Mouse (Mus musculus) stomach, embryonic 14.5 days (tissue): ENCODE results near the gene Fam102a. TPM values are rescaled to one million over a fixed set of nuclear protein-coding genes. Genes with fewer than 3 reads are reported as not detected.

Experiments
- ATAC-seq: fragments of 200-750 bp; cut with Nextera tagmentation; 2 replicates; pipeline ENCODE4 v1.8.0; 2017; ENCODE audit warnings: low read depth, moderate TSS enrichment; ENCODE audit not compliant: insufficient number of reproducible peaks, insufficient read depth, low FRiP score
- H3K27ac ChIP-seq: fragments of 300-500 bp; sonication (generic); 2 replicates; pipeline ENCODE4 v1.5.1; 2014; ENCODE audit warnings: mild to moderate bottlenecking, low read length, moderate library complexity, mixed read lengths
- H3K27me3 ChIP-seq: fragments of 300-500 bp; sonication (generic); 2 replicates; pipeline ENCODE4 v1.6.1; 2014; ENCODE audit warnings: low read length, control low read depth, mixed read lengths; ENCODE audit not compliant: control insufficient read depth, insufficient read depth
- H3K36me3 ChIP-seq: fragments of 300-500 bp; sonication (generic); 2 replicates; pipeline ENCODE4 v1.6.1; 2014; ENCODE audit warnings: mild to moderate bottlenecking, control low read depth, low read length, moderate library complexity, mixed read lengths; ENCODE audit not compliant: control insufficient read depth, insufficient read depth
- H3K4me1 ChIP-seq: fragments of 300-500 bp; sonication (generic); 2 replicates; pipeline ENCODE4 v1.6.1; 2014; ENCODE audit warnings: low read length, control low read depth, mixed read lengths; ENCODE audit not compliant: control insufficient read depth, insufficient read depth
- H3K4me2 ChIP-seq: fragments of 300-500 bp; sonication (generic); replicated peaks from 2 replicates; pipeline ENCODE4 v1.6.1; 2014; ENCODE audit warnings: low read depth, low read length, control low read depth
- H3K4me3 ChIP-seq: fragments of 300-500 bp; sonication (generic); 2 replicates; pipeline ENCODE4 v1.5.1; 2014; ENCODE audit warnings: low read depth, low read length, control low read depth
- H3K9ac ChIP-seq: fragments of 300-500 bp; sonication (generic); replicated peaks from 2 replicates; pipeline ENCODE4 v1.6.1; 2014; ENCODE audit warnings: low read depth, mild to moderate bottlenecking, control low read depth, low read length, moderate library complexity, mixed read lengths
- H3K9me3 ChIP-seq: fragments of 300-500 bp; sonication (generic); 2 replicates; pipeline ENCODE4 v1.6.1; 2016; ENCODE audit warnings: low read depth, low read length, control low read depth; ENCODE audit not compliant: control insufficient read depth
- WGBS: fragments of 180-500 bp; shearing (Covaris S2); extraction: QIAGEN DNeasy Blood & Tissue Kit; methylation state at CpG from one replicate; pipeline ENCODE4 v1.1.7; 2014; 5-methylcytosine and 5-hydroxymethylcytosine counted together
- polyA plus RNA-seq: library from polyadenylated mRNA; unstranded; fragments of >200 nt; fragmentation: Nextera tagmentation; extraction: Ambion mirVana; gene quantifications from 2 replicates; pipeline ENCODE4 v1.2.1, GENCODE M21; 2014

Fam102a gene
- polyA plus RNA-seq, 1 experiment from 2014 or later, result 10.6 TPM

DNA sequence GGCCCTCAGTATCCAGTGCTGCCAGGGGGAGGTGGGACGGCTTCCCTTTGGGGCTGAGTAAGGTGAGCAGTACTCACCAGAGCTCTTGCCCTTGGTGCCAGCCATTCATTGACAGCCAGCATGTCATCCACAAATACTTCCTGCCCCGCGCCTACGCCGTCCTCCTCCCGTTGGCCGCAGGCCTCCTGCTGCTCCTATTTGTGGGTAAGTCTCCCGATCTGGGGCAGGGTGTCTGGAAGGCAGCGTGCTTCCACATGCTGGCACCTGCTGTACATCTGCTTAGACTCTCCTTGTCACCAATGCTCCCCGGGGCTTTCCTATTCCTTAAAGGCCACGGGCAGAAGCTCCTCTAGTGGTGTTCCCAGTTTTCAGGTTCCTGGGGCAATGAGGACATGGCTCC is 37.1 kb downstream of the Fam102a start:
- Histone ChIP-seq H3K36me3 (peaks cover 15% of the 10 kb centered on the region), H3K27me3 (no peaks in the 10 kb centered on the region), H3K4me1 (peaks cover 11% of the 10 kb centered on the region; the same call in 1 of the 2 replicates), H3K9ac (no peak overlapping the region), H3K27ac (no peak overlapping the region), H3K4me2 (no peak overlapping the region), H3K9me3 (no peaks in the 10 kb centered on the region), H3K4me3 (no peak overlapping the region)
- ATAC-seq, result no peak
- 92% methylated on average over 11 of the region's 11 CpGs for WGBS

DNA sequence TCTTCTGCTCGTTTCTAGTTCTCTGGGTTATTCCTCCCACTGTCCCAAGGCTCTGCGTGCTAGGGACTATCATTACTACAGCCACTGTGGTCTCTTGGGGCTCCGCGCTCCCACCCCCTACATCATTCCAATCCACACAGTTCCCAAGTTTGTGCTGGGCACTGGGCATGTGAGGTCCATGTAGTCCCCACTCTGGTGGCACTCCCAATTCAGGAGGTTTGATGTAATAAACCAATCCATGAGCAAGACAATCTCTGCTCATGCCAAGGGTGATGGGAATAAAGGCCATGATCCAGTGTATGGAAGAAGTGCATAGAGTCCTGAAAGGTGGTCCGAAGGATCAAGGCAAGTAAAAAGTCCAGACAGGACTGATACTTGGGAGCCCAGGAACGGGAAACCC is 39.4 kb downstream of the Fam102a start, which contains the start of gene Pip5kl1:
TSS of gene Pip5kl1 (plus strand) at position 301 of the 400 bp plus-strand sequence.
- H3K27ac ChIP-seq, result no peak within 1 kb of the TSS
- H3K9ac ChIP-seq, result peak within 1 kb of the TSS; percentile 40
- WGBS, result 77% methylated on average over 6 of the region's 6 CpGs
- H3K4me2 ChIP-seq, result peak within 1 kb of the TSS; percentile 63
- H3K9me3 ChIP-seq, result no peaks in the 10 kb centered on the region
- H3K4me3 ChIP-seq, result peak within 1 kb of the TSS; percentile 33
- H3K36me3 ChIP-seq, result no peaks in the 10 kb centered on the region
- 0 out of 2 replicates have a peak, but pooled peaks cover 1% of the 10 kb centered on the region for H3K27me3 ChIP-seq
- peaks cover 11% of the 10 kb centered on the region; the same call in 1 of the 2 replicates for H3K4me1 ChIP-seq
- no peak for ATAC-seq

DNA sequence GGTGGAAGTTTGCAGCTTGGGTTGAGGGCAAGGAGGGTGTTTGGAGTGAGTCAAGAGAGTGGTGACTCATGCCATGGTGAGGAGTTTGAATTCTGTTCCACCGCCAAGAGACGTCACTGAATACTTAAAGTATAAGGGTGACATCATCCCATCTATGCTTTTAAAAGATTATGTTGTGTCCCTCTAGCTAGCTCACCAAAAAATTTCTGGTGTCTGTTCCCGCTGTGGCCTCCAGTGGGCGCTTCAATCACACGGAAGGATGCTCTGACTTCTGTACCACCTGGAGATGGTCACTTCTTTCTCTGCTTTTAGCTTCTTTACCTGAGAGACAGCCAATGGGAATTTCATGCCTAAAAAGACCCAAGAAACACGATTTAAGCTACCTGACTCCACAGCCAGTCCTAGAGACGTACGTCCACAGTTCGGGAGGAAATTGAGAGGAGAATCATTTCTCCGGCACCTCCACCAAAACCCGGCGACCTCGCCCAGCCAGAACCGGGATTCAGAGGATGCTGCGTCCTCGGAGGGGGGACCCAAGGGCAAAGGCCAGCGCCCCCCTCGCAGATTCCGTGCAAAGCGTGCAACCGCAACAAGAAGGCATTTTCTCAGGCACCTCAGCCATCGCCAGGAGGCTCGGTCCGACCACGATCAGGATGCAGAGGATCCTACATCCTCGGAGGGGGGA is 39.9 kb downstream of the Fam102a start:
- 2% methylated on average over 26 of the region's 26 CpGs for whole genome bisulfite sequencing
- ATAC-seq, result no peak
- Histone ChIP-seq H3K4me1 (peaks cover 11% of the 10 kb centered on the region; the same call in 1 of the 2 replicates), H3K36me3 (no peaks in the 10 kb centered on the region), H3K9ac (peak overlapping the region; percentile 40), H3K27me3 (0 out of 2 replicates have a peak, but pooled peaks cover 4% of the 10 kb centered on the region), H3K9me3 (no peaks in the 10 kb centered on the region), H3K4me2 (peak overlapping the region; percentile 63), H3K27ac (no peak overlapping the region), H3K4me3 (peak overlapping the region; percentile 33)

DNA sequence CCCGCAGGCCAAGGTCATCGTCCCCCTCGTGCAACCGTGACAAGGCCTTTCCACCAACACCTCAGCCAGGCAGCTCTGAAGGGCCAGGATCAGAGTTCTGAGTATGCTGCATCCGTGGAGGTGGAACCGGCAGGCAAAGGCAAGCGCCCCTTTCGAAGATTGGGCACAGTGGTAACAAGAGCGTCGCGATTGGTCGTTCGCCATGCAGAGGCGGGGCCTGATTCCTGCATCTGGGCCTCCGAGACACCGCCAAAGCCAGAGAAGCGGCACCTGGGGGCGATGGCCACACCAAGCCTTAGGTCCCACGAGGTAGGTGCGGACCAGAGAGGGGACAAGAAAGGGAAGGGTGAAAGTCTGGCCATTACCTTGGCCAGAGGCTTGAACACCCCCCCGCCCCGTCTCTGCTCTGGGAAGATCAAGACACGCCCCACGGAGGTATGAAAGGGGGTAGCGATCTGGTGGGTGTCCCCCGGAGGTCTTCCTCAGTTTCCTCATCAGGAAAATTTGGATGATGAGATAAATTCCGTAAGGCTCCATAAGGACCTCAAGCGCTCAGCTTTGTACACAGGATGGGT is 40.5 kb downstream of the Fam102a start, which contains the start of gene 9430097D07Rik:
TSS of gene 9430097D07Rik (minus strand) at position 99 of the 575 bp plus-strand sequence.
- H3K27me3 ChIP-seq, result 0 out of 2 replicates have a peak, but pooled peaks cover 4% of the 10 kb centered on the region
- H3K27ac ChIP-seq, result no peak within 1 kb of the TSS
- ATAC-seq, result no peak
- H3K36me3 ChIP-seq, result no peaks in the 10 kb centered on the region
- H3K9me3 ChIP-seq, result no peaks in the 10 kb centered on the region
- peak within 1 kb of the TSS; percentile 33 for H3K4me3 ChIP-seq
- peak within 1 kb of the TSS; percentile 40 for H3K9ac ChIP-seq
- H3K4me2 ChIP-seq, result peak within 1 kb of the TSS; percentile 63
- WGBS, result 6% methylated on average over 28 of the region's 28 CpGs
- peaks cover 11% of the 10 kb centered on the region; the same call in 1 of the 2 replicates for H3K4me1 ChIP-seq

DNA sequence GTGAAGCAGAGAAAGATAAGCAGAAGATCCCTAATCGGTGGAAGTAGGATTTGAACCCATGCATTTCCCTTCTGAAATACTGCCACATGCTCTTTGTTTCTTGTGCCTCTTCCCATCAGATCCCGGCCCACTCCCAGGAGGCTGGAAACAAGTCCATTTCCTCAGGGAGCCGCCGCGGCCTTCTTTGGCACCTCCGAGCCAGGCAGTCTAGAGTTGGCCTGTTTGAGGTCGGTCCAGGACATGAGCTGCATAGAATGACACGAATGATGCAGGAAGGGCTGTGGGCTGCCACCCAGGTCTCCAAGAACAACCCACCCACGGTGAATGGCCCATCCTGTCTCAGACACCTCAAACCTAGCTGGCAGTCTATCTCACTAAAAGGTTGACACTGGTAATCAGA is 41.4 kb downstream of the Fam102a start:
- Histone ChIP-seq H3K27me3 (0 out of 2 replicates have a peak, but pooled peaks cover 4% of the 10 kb centered on the region), H3K4me2 (no peak overlapping the region), H3K4me1 (peaks cover 7% of the 10 kb centered on the region; the same call in 1 of the 2 replicates), H3K9ac (no peak overlapping the region), H3K4me3 (no peak overlapping the region), H3K27ac (no peak overlapping the region), H3K9me3 (no peaks in the 10 kb centered on the region), H3K36me3 (no peaks in the 10 kb centered on the region)
- ATAC-seq, result no peak
- 85% methylated on average over 9 of the region's 9 CpGs for WGBS

DNA sequence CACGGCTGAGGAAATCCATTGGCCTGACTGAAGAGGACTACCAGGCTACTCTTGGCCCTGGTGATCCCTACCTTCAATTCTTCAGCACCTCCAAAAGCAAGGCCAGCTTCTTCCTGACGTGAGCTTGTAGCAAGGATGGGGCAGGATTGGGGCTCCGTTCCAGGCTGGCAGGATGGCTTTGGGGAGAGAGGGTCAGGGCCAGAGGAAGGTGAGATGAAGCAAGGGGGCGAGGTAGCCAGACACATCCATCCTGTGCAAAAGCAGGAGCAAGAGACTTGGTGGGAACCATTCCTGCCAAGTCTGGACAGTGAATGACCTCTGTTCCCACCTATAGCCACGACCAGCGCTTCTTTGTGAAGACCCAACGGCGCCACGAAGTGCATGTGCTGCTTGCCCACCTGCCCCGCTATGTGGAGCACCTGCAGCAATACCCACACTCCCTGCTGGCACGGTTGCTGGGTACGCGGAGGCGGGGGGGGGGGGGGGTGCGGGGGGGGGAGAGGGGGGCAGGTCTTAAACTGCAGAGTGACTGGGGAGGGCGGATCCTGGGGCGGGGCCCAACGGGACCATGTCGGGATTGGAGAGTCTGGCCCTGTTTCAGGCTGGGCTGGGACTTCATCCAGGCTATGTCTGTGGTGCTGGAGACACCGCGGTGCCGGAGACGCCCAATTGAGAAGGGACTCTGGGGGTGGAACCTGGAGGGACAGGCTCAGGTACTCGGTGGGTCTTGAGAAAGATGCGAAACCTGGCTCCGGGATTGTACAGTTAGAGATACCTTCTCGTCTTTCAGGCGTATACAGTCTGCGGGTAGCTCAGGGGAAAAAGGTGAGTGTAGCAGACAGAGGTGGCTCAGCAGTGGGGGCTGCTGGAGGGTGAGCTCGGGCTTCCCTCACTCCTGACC is 43.3 kb downstream of the Fam102a start:
- Histone ChIP-seq H3K4me1 (peaks cover 4% of the 10 kb centered on the region; the same call in 1 of the 2 replicates), H3K4me2 (no peak overlapping the region), H3K4me3 (no peak overlapping the region), H3K27me3 (0 out of 2 replicates have a peak, but pooled peaks cover 4% of the 10 kb centered on the region), H3K9ac (no peak overlapping the region), H3K36me3 (no peaks in the 10 kb centered on the region), H3K27ac (no peak overlapping the region), H3K9me3 (no peaks in the 10 kb centered on the region)
- ATAC-seq, result no peak
- 36% methylated on average over 26 of the region's 30 CpGs for WGBS

DNA sequence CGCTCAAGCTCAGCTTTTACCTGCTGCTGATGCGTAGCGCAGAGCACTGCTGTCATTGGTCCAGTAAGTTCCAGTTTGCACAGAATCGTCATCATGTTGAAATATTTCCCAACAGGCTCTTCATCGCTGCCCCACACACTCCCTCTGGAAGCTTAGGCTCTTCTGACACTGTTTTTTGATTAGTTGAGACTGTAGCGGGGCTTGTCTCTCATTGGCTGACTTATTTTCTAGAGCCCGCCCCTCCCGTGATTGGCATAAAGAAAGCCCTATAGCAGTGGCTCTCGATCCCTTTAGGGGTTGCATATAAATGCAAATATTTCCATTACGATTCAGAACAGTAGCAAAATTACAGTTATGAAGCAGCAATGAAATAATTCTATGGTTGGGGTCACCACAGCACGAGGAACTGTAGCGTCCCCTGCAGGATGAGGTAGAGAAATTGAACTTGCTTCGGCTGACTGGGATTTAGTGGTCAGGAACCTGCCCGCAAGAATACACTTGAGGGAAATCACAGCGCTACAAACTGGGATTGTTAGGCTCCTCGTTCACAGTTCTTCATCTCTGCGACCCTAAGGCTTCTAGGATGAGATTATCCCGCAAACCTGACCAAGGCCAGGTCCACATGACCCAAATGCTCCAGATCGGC is 46.4 kb downstream of the Fam102a start:
- 37% methylated on average over 19 of the region's 19 CpGs for WGBS
- no peaks in the 10 kb centered on the region for H3K36me3 ChIP-seq
- H3K9ac ChIP-seq, result no peak overlapping the region
- H3K4me1 ChIP-seq, result peaks cover 3% of the 10 kb centered on the region; the same call in 1 of the 2 replicates
- no peaks in the 10 kb centered on the region for H3K9me3 ChIP-seq
- no peak overlapping the region for H3K27ac ChIP-seq
- no peak for ATAC-seq
- 0 out of 2 replicates have a peak, but pooled peaks cover 4% of the 10 kb centered on the region for H3K27me3 ChIP-seq
- 0 out of 2 replicates have a peak overlapping the region, but pooled peaks have one; percentile 1 for H3K4me3 ChIP-seq
- H3K4me2 ChIP-seq, result peak overlapping the region; percentile 22
